ENCODE assay signal across 15 mouse cellular contexts in the genomic region with DNA sequence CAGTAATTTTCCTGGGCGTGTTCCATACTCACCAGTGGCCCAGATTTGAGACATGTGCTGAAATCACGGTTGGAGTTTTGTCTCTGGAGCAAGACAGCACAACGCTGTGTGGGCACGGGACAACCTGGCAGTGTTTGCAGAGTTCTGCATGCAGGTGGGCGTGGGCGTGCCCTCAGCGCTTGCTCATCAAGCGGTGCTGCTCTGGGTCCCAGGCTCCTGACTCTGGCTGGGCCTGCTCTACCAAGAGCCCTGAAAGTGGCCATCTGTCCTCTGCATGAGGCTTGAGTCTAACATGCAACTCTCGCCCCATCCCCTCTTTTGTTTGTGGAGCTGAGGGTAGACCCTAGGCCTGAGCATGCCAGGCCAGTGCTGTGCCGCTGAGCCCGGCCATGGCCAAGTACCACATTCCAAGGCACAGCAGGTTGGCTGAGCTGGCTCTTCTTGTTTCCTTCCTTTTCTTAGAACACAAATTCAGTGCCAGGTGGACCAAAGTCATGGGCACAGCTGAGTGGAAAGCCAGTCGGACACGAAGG. TPM values are rescaled to one million over a fixed set of nuclear protein-coding genes. Genes with fewer than 3 reads are reported as not detected.
A peak's percentile ranks its signal among the peaks of the same experiment; 100 is the strongest.
DNase-seq lines count a peak whose midpoint lies in the region; ATAC-seq and TF ChIP-seq lines count a peak whose summit lies in the region.
"Had no signal": no experiment of that assay in that cellular context is flagged by ENCODE, and none has a peak within 500 bp of the region (broad histone marks: within the 10 kb centered on the region; RNA-seq: fewer than 3 reads in every experiment).

No protein-coding gene starts in this region.

- peaks cover 54% of the 10 kb centered on the region for H3K79me2 ChIP-seq in myocyte (ENCODE audit: control insufficient read depth, insufficient read depth)

- H3K4me2 ChIP-seq in myocyte (ENCODE audit: low read depth) = peak overlapping the region; percentile 27
- H3K4me2 ChIP-seq: limb, embryonic 12.5 days; lung, embryonic 14.5 days; neural tube, embryonic 12.5 days had no signal

- H3K4me3 ChIP-seq in cerebellum, adult 2 months (replicated peaks; ENCODE audit: insufficient read depth, low read depth, low read length) = no peak overlapping the region
- no peak overlapping the region for H3K4me3 ChIP-seq in myocyte
- H3K4me3 ChIP-seq: limb, embryonic 12.5 days; neural tube, embryonic 12.5 days had no signal

- peak; percentile 39 for DNase-seq in gastrocnemius, adult 18-20 months (ENCODE audit: low spot score)
- no peak for DNase-seq in gastrocnemius, postnatal 4 days (ENCODE audit: low spot score in 2 of 2)
- DNase-seq in cerebellum, adult 2 months = peak; percentile 76 to 83
- DNase-seq in layer of hippocampus, adult 8-10 months (ENCODE audit: low spot score in 2 of 2) = peak; percentile 80 to 82
- no peak for DNase-seq in urinary bladder, postnatal 14 days (ENCODE audit: low spot score)
- no peak for DNase-seq in adrenal gland, postnatal 14 days
- DNase-seq: adrenal gland, postnatal 10 days; B cell, adult 2 months; heart, postnatal 36 days; kidney, adult 9 months; lung, embryonic 14.5 days had no signal

- peaks cover 80% of the 10 kb centered on the region for H3K4me1 ChIP-seq in cerebellum, adult 2 months (ENCODE audit: control insufficient read depth, insufficient read depth, low read length)

- TF ChIP-seq POLR2A in cerebellum, adult 2 months (IDR thresholded peaks at IDR 0.05; ENCODE audit: borderline replicate concordance, insufficient read depth, low read length) = no peak
- TF ChIP-seq POLR2A in myocyte (IDR thresholded peaks at IDR 0.05; ENCODE audit: insufficient read length, low read depth) = no peak

- H3K36me3 ChIP-seq in myocyte (ENCODE audit: control insufficient read depth, insufficient read depth) = peaks cover 11% of the 10 kb centered on the region

- 7% methylated on average over 13 of the region's 13 CpGs for WGBS in cerebellum, adult 2 months

- peak overlapping the region; percentile 85 for H3K27ac ChIP-seq in cerebellum, adult 2 months (ENCODE audit: insufficient read depth, low read length)
- H3K27ac ChIP-seq: limb, embryonic 12.5 days; neural tube, embryonic 12.5 days had no signal

- no peak overlapping the region for H3ac ChIP-seq in myocyte (ENCODE audit: control insufficient read depth, insufficient read length)

- no peak for TF ChIP-seq CTCF in cerebellum, adult 2 months (IDR thresholded peaks at IDR 0.05; ENCODE audit: borderline replicate concordance, insufficient read depth, low read depth, low read length)

- ATAC-seq in erythroblast, adult 5-6 weeks (replicated peaks; ENCODE audit: low FRiP score, poor library complexity, severe bottlenecking) = no peak

- no peaks in the 10 kb centered on the region for H3K27me3 ChIP-seq in cerebellum, adult 2 months (ENCODE audit: control insufficient read depth, insufficient read depth, low read length)
- no peaks in the 10 kb centered on the region for H3K27me3 ChIP-seq in myocyte (ENCODE audit: control insufficient read depth, insufficient read depth, insufficient read length)
- H3K27me3 ChIP-seq: limb, embryonic 12.5 days; neural tube, embryonic 12.5 days had no signal

TF ChIP-seq in myocyte, 11 proteins besides CTCF, POLR2A, EP300 and RAD21:
- no peak for TF ChIP-seq TCF12 (IDR thresholded peaks at IDR 0.05; ENCODE audit: insufficient read depth, poor library complexity, severe bottlenecking)
- TF ChIP-seq MYOD1 (IDR thresholded peaks at IDR 0.05; ENCODE audit: control insufficient read depth in 1 of 3, insufficient read length in 2 of 3, low read depth in 2 of 3) = peak in 1 of 3 experiments; percentile 31
- TF ChIP-seq MYOG (IDR thresholded peaks at IDR 0.05; ENCODE audit: control insufficient read depth in 1 of 3, insufficient read depth in 1 of 3, insufficient read length in 2 of 3, low read depth in 2 of 3) = peak in 1 of 3 experiments; percentile 31
- no peak for TF ChIP-seq REST (IDR thresholded peaks at IDR 0.05; ENCODE audit: insufficient read depth, insufficient read length)

RNA-seq across cellular contexts. Expression of a gene that starts 36.2 kb away (rescaled TPM):
- 10 to 100 TPM; 78.4 to 79.7 TPM for total RNA-seq in gastrocnemius, adult 18-20 months (2021)
- total RNA-seq in gastrocnemius, postnatal 4 days (2021) = 100 to 1,000 TPM; 142 to 154 TPM
- 88.9 and 95.6 TPM in 2 replicates for polyA plus RNA-seq in cerebellum, adult 2 months (2012; rRNA removed)
- total RNA-seq in layer of hippocampus, adult 8-10 months (2022) = 100 to 1,000 TPM; 266 to 288 (median 278) TPM
- 76.2 TPM for polyA plus RNA-seq in myocyte (2012; fragmentation: generic; extraction: Trizol)
- 12.3 and 13.0 TPM in 2 replicates for total RNA-seq in erythroblast, adult 5-6 weeks (2015; ENCODE audit: low replicate concordance)
- 10.8 and 13.7 TPM in 2 replicates for total RNA-seq in erythroblast, adult 5-6 weeks (2017; ENCODE audit: low replicate concordance)
- 86.4 and 91.3 TPM in 2 replicates for total RNA-seq in adrenal gland, postnatal 14 days (2021)

RNA-seq across cellular contexts. Expression of a gene that starts 49.3 kb away (rescaled TPM):
- 10 to 100 TPM; 10.2 to 11.1 TPM for total RNA-seq in gastrocnemius, adult 18-20 months (2021)
- 10 to 100 TPM; 15.8 to 17.5 TPM for total RNA-seq in gastrocnemius, postnatal 4 days (2021)
- polyA plus RNA-seq in cerebellum, adult 2 months (2012; rRNA removed) = 23.1 and 23.9 TPM in 2 replicates
- total RNA-seq in layer of hippocampus, adult 8-10 months (2022) = 10 to 100 TPM; 21.4 to 31.1 (median 26.2) TPM
- polyA plus RNA-seq in myocyte (2012; fragmentation: generic; extraction: Trizol) = 14.7 TPM
- 5.0 and 6.0 TPM in 2 replicates for total RNA-seq in erythroblast, adult 5-6 weeks (2015; ENCODE audit: low replicate concordance)
- 3.9 and 10.9 TPM in 2 replicates for total RNA-seq in erythroblast, adult 5-6 weeks (2017; ENCODE audit: low replicate concordance)
- 29.2 and 32.4 TPM in 2 replicates for total RNA-seq in adrenal gland, postnatal 14 days (2021)

Comparison
In these comparisons a context has a peak if more than half of its experiments do, and no peak if none do; other contexts are left out.
1. DNase-seq: peak in gastrocnemius, adult 18-20 months (single experiment), cerebellum, adult 2 months (2 of 2) and layer of hippocampus, adult 8-10 months (2 of 2); none in gastrocnemius, postnatal 4 days (0 of 2), urinary bladder, postnatal 14 days (single experiment) and adrenal gland, postnatal 14 days (single experiment).